Mouse (Mus musculus) cerebellum, adult 18-20 months (tissue): ENCODE measurements around the gene Proz.
"Not testable (repeated sequence)": the region's sequence is repeated elsewhere in the genome, so short reads cannot be mapped to it uniquely, and the experiment has no call there.

Source experiments
- DNase-seq, 2 experiments: peaks; one replicate each; pipeline ENCODE4 v3.0.0; 2021

The Proz gene

DNA sequence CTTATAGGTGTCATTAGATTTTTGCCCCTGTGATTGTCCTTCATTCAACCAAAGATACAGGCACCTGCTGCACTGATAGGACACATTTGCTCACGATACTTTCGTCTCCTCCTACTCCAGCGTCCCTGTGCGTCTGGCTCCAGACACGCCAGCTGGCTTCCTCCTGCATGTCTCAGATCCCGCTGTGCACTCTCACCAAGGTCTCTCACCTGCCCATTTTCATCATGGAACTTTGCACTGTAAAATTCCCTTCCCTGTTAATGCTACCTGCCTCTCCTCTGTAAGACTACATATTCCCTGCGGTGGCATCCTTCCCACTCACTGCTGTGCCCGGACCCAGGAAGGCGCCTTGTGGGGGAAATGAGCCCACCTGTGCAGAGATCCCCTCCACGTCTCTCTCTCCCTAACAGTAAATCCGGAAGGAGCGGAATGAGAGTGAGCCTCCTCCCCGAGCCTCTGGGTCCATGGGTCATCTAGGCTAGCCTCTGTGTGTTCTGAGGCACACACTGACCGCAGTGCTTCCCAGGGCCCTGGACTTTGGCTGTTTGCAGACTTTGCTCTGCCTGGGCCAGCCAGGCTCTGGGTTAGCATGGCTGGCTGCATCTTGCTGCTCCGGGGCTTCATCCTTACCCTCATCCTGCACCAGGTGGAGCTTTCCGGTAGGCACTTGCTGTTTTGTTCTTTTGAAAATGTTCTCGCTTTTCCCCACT lies at the start of gene Proz:
TSS of gene Proz (plus strand) at position 474 of the 710 bp plus-strand sequence.
- no peak for DNase-seq

DNA sequence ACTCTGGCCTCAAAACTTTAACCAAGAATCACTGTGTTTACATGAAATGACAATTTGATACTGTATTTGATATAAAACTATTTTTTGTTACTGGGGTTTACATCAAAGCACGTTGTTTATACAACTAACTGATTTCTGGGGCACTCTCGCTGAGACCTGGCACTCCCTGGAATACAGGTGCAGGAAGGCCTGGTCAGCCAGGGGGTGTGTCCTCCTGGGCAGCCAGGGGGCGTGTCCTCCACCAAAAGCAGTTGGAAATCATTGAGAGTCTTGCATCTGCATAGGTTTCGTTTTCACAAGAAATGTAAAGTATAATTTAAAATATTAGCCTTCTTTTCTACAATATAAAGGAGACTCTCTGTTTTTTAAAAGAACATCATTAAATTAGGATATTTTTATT lies 41.2 kb upstream of the Proz start:
- peak in 1 of 2 experiments; percentile 26 for DNase-seq

DNA sequence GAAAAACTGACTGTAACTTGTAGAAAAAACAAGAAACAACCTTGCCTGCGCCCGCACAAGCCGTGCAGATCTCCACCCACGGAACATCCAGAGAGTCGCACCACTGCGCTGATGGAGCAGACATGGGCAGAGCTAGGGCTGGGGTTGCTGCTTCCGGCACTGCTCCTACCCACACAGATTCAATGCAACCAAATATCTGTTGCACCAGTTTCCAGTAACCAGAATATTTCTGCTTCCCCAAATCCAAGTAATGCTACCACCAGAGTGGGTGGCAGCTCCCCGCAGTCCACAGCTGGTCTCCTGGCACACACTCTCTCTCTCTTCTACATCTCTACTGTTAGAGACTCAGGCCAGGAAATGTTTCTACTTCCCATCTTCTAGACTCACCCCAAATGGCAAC lies 38.9 kb upstream of the Proz start:
- no peak for DNase-seq

DNA sequence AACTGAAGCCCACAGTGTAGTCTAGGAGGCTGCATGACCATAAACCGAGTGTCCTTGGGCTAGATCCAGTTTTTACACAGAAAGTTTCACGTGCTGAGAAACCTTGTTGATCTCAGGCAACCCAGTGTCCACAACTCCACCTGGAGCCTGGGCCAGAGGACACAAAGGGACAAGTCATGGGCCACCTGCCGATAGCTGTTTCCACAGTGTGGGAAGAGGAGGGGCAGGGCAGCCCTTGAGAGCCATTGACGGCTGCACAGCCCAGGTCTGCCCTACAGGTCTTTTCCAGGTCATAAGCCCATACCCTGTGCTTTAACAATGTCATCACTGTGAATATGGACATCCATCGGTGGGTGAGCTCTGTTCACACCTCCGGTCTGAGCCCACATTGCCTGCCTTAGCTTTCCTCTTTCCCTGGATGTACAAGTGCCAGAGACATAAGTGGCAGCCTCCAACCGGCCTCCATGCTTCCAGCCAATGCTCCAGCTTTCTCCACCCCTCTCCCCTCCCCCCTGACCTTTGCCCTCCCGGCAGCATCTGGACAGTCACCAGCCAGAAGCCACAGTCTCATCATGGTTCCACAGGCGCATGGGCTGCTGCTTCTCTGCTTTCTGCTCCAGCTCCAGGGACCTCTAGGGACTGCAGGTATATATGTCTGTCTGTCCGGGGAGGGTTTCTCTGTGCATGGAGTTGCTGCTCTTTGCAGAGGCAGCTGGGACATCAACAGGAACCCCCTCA lies 35.1 kb upstream of the Proz start, which contains the start of gene F7:
TSS of gene F7 (plus strand) at position 548 of the 738 bp plus-strand sequence.
- no peak for DNase-seq

DNA sequence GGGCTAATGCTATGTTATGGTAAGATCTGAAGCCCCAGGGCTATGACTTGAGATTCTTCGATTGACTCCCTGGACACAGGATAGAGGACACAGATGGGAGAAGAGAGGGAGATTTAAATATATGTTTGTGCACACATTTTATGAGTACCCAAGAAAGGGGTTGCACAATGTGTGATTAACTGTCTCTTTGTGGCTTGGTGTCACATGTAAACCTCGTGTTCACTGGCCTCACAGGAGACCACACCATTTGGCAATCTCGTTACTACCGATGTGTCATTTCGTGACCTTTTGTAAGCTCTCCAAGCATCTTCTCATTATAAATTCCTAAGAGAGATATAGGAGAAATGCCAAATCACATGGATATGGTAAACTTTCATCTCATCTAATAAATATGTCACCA lies 33.1 kb upstream of the Proz start:
- DNase-seq = no peak

DNA sequence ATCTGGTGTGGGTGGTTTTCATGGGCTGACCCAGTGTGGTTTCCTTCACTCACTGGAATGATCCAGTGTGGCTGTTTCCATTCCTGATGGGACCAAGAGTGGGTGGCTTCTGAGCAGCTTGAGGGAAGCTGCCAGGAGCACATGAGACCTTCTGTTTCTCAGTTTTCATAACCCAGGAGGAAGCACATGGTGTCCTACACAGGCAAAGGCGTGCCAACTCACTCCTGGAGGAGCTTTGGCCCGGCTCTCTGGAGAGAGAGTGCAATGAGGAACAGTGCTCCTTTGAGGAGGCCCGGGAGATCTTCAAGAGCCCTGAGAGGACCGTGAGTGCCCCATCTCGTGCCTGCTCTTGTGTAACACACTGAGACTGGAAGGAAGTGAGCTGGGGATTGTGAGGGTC lies 32.2 kb upstream of the Proz start:
- peak; percentile 45 to 49 for DNase-seq

DNA sequence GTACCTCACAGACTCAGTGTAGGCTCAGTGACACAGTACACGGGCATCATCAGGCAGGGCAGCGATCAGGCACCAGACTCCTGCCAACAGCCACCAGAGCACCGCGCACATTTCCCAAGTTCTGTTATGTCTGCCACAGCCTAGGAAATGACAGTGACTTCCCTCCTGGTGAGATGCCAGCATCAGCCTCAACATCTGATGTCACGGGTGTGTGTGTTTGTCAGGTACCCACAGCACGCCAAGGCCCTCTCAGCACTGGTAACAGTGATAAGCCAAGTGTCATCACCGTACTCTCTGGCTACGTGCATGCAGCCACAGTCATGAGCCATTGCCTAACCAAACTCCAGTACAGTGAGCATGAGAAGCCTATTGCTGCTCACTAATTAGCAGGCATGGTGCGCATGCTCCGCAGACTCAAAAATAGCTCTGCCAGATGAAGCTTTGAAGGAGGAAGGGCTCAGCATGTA lies 24.3 kb upstream of the Proz start:
- DNase-seq = no peak

DNA sequence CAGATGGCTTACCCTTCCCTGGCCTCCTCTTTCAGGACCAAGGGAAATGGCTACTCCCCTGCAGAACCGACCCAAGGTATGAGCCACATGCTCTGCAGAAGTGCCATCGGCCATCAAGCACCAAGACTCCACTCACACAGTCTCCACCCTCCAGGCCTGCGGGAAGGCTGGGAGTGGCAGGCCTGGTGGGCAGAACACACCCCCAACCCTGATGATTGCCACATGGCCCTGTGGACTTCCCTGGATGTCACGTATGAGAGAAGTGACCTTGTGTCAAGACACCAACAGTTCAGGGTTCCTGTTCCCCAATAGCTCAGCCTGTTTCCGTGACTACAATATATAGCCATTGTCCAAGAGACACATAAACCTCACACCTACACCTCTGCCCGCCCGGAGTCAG lies 23.7 kb upstream of the Proz start, which contains the start of gene F10:
TSS of gene F10 (plus strand) at position 294 of the 400 bp plus-strand sequence.
- DNase-seq = no peak

DNA sequence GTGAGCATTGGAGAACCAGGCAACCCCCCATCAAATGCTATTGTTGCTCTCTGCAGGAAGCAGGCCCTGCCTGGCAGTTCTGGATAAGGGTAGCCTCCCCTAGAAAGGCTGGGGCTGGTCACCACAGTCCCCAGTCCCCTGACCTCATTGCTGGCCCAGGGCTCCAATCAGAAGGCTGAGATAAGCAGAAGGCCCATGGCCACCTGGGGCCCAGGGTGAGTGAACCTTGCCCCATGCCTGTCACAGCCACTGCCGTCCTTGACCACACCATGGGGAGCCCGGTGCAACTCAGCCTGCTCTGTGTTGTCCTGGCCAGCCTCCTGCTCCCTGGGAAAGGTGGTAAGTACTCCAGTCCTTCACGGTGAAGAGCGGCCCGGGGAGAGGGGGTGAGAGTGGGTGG lies 23.1 kb upstream of the Proz start:
- DNase-seq = no peak

DNA sequence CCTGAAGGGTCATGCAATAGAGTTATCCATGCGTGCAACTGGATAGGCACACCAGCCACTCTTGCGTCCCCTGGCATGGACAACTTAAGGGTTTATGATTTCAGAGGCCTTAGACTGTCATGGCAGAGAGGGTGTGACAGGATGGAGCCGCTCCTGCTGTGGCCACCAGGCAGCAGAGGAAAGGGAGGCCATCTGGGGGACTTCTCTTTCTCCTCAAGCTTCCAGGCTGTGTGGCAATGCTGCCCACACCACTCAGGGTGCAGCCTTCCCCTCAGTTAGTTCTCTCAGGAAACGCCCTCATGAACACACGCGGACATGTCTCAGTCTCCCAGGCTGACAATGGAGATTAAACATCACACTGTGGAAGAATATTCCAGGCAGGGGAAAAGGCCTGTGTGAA lies 21.7 kb upstream of the Proz start:
- DNase-seq = no peak

DNA sequence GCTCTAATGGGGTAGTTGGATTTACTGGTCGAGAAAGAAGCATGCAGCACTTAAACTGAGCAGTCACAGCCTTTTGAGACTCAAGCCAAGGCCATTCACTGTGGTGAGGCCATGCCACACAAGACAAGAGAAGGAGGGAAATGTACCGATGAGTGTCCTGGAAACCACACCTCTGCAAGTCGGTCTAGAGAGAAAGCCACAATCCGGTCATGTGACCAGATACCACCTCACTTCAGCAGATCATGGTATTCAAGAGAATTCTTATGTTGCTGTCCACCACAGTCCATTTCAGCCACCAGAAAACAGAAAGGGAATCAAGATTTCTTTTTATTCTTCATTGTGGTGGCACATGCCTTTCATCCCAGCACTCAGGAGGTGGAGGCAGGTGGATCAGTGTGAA lies 19.3 kb upstream of the Proz start:
- no peak for DNase-seq

DNA sequence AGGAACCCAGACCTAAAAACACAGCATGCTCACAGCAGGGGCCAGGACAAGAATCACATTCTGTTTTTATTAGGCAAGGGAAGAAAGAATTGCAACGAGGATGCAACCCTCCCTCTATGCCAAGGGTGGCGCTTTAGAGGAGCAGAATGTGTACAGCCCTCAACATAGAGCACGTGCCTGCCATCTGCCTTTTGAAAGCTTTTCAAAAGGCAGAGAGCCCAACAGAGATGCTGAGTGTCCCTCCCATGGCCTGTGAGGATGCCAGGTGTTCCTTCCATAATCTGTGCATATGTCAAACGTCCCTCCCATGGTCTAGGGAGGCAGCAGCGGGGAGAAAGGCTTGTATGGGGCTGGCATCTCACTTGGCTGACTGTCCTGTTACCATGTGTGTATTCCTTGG lies 13.1 kb upstream of the Proz start:
- no peak for DNase-seq

DNA sequence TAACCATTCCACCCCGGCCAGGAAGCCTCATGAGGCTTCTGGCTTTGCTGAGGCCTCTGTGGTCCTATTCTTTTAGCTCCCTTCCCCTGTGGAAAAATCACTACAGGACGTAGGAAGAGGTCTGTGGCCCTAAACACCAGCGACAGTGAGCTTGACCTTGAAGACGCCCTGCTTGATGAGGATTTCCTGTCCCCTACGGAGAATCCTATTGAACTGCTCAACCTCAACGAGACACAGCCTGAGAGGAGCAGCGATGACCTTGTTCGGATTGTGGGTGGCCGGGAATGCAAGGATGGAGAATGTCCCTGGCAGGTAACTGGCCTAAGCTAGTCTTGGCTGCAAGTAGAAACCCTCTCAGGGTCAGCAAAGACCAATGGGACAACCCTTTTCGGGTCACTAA lies 10.2 kb upstream of the Proz start:
- no peak for DNase-seq

DNA sequence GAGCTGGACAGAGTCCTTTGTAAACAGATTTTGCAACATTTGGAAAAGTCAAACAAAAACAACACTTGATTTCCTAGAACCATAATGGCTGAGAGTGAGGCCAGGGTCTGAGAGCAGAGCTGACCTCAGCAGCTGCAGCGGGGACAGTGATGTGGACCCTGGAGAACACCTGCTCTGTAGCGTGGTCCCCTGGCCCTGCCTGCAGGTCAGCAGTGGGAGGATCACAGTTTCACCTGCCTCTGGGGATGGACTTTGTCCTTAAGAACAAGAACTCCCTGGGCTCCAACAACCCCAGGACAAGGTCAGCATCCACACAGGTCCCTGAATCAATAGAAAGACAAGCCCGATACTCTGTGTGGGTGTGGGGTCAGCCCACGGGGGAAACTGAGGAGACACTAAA lies 3.4 kb upstream of the Proz start:
- no peak for DNase-seq

DNA sequence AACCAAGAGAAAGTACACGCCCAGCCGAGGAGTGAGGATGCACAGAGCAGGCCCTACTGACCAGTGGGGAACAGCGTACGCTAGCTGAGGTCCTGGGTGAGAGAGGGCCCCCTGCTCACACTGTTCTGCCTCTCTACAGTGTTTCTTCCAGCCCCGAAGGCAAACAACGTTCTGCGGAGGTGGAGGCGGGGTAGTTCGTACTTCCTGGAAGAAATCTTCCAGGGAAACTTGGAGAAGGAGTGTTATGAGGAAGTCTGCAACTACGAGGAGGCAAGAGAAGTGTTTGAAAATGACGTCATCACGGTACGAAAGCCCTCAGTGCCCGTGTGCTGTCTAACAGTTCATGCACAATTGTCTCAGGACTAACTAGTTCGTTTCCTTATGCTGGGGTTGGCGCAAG lies 2.4 kb downstream of the Proz start:
- DNase-seq = no peak

DNA sequence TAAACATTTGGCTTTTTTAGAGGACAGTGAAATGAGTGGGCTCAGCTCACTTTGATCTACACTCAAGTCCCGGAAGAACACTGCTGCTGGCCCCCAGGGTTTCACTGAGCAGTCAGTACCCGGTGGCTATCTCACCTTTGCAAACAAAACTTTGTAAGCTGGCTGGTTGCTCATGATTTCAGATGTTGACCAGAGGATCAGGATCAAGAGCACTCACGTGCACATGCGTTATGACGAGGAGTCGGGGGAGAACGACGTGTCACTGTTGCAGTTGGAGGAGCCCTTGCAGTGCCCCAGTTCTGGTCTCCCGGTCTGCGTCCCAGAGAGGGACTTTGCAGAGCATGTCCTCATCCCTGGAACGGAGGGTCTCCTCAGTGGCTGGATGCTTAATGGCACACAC lies 12.5 kb downstream of the Proz start:
- no peak for DNase-seq

DNA sequence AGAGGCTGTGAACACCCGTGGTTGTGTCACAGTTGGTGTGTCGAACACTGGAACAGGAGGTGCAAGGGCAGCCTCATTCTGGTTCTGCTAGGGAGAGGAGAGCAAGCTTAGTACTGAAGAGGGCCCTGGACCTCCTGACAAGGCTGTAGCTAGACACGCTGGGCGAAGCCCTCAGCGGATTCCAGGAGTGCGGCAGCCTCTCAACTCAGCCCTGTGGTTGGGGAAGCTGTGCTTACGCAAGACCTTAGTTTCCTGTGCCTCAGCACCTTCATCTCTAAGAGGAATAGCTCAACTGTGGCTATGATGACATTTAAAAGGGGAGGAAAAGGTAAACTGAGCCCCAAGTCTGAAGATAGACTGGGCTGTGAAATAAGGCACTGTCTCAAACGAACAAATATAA lies 14.3 kb downstream of the Proz start:
- DNase-seq = no peak

DNA sequence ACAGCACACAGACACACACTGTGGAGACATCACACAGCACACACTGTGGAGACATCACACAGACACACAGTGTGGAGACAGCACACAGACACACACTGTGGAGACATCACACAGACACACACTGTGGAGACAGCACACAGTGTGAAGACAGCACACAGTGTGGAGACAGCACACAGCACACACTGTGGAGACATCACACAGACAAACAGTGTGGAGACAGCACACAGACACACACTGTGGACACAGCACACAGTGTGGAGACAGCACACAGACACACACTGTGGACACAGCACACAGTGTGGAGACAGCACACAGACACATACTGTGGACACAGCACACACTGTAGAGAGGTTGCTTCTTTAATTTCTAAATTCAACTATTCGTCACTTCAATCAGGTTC lies 14.9 kb downstream of the Proz start:
- DNase-seq = not testable (repeated sequence)

DNA sequence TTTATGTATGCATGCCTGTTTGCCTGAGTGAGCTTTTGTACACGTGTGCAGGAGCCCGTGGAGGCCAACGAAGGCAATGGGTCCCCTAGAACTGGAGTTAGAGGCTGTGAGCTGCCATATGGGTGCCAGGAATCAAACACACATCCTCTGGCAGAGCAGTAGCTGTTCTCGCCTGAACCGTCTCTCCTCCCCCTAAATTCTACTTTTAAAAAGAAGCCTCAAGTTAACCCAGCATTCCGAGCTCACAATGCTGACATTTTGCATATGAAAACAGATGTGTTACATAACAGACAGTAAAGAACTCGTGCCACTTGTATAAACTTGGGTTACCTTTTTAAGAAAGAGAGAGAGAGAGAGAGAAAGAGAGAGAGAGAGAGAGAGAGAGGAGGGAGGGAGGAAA lies 16.8 kb downstream of the Proz start:
- DNase-seq = no peak

DNA sequence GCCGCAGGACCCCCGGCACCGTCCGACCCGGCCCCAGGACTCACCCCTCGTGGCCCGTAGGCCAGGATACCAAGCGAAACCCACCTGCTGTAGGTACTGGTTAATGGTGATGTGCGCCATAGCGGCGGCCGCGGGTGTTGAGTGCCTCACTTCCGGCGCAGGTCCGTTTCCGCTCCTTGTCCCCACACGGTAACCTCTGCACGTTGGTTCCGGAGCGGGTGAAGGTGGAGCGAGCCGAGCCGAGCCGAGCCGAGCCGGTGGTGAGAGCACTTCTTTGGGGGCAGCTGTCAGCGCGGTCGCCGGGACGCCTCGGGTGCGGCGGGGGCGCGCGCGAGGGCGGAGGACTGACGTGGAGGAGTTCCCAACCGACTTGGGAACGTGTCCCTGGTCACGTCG lies 44.0 kb downstream of the Proz start:
- peak; percentile 87 to 93 for DNase-seq

DNA sequence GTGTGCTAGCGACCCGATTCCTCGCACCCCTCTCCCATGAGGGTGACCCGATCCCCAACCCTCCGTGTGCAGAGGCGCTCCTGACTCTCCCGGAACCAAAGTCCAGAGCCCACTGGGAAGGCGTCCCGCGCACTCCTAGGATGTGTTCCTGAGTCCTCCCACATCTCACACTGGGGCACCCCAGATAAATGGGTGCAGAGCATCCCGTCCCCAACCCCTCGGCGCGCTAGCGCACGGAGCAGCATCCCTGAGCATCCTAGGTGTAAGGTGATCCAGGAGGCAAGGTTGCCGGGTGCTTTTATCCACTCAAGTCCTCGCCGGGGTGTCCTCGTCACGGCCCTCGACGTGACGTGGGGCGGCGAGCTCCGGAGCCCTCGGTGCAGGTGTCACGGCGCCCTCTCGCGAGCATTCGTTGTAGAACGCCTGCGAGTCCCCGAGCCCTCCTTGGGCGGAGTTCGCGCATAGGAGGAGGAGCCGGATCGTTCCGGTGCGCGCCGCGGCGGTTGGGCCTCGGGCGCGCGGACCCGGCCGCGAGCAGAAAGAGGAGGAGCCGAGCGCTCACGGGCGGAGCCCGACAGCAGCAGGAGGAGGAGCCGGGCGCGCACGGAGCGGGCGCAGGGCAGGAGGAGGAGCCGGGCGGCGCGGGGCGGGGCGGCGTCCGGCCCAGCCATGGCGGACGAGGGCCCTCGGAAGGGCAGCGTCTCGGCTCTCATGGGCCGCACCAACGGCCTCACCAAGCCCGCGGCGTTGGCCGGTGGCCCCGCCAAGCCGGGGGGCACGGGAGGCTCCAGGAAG lies 44.6 kb downstream of the Proz start, which contains the start of the genes Pcid2 and Cul4a:
TSS of gene Pcid2 (minus strand) at position 373 of the 795 bp plus-strand sequence.
TSS of gene Cul4a (plus strand) at position 535 of the 795 bp plus-strand sequence.
- DNase-seq = peak; percentile 96 to 98

DNA sequence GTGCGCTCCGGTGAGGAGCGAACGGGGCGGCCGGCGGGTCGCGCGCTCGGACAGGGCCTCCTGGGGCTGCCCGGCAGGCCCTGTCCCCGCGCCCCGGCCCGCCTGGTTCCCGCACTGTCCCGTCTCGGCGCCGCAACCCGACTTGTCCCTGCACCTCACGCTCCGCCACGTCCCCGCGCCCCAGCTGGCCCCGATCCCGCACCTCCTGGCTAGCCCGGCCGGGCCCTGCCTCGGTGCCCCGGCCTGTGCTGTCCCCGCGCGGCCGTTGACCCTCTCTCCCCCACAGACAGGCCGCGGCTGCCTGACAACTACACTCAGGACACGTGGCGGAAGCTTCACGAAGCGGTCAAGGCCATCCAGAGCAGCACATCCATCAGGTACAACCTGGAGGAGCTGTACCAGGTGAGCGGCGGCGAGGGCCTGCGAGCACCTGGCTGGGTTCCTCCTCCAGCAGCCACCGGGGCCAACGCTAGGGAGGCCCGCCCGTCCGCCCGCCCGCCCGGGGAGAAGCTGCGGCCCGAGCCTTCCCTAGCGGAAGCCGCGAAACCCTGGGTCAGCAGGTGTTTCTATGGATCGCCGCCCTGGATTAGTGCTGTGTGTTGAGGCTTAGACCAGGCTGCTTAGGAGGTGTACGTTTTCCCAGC lies 45.3 kb downstream of the Proz start:
- DNase-seq = peak in 1 of 2 experiments; percentile 62
